Mouse (Mus musculus): Measurements from ENCODE around the gene Banp. TPM values are rescaled to one million over a fixed set of nuclear protein-coding genes. Genes with fewer than 3 reads are reported as not detected.

Banp gene
- 53.2 and 64.6 TPM in 2 replicates for polyA plus RNA-seq (2016; fragmentation: Nextera tagmentation; extraction: Ambion mirVana)

DNA sequence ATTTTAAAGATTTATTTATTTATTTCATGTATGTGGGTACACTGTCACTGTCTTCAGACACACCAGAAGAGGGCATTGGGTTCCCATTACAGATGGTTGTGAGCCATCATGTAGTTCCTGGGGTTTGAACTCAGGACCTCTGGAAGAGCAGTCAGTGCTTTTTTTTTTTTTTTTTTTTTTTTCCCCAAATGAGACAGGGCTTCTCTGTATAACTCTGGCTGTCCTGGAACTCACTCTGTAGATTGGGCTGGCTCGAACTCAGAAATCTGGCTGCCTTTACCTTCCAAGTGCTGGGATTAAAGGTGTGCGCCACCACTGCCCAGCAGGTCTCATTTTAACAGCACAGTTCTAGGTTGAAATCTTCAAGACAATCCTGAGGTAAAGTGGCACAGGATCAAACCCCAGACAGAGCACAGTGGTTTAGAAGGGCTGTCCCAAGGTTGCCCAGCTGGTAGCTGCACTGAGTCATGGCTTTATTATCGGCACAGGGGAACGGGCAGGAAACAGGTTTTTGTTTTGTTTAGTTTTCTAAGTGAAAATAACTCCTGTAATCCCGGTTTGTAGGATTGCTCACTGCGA lies at the start of gene Banp:
Gene Banp (plus strand): TSS at position 529 of the 579 bp plus-strand sequence.
- Histone ChIP-seq H3K9me3 (replicated peaks) (no peaks in the 10 kb centered on the region), H3K4me3 (peak within 1 kb of the TSS; percentile 98), H3K27ac (replicated peaks) (peak within 1 kb of the TSS; percentile 97), H3K4me1 (peaks cover 51% of the 10 kb centered on the region), H3K27me3 (ENCODE audit: low read depth, poor library complexity, severe bottlenecking) (0 out of 2 replicates have a peak, but pooled peaks cover 5% of the 10 kb centered on the region), H3K36me3 (peaks cover 18% of the 10 kb centered on the region)
- DNase-seq (ENCODE audit: low spot score), result no peak
- 66% methylated on average over 6 of the region's 6 CpGs for WGBS

DNA sequence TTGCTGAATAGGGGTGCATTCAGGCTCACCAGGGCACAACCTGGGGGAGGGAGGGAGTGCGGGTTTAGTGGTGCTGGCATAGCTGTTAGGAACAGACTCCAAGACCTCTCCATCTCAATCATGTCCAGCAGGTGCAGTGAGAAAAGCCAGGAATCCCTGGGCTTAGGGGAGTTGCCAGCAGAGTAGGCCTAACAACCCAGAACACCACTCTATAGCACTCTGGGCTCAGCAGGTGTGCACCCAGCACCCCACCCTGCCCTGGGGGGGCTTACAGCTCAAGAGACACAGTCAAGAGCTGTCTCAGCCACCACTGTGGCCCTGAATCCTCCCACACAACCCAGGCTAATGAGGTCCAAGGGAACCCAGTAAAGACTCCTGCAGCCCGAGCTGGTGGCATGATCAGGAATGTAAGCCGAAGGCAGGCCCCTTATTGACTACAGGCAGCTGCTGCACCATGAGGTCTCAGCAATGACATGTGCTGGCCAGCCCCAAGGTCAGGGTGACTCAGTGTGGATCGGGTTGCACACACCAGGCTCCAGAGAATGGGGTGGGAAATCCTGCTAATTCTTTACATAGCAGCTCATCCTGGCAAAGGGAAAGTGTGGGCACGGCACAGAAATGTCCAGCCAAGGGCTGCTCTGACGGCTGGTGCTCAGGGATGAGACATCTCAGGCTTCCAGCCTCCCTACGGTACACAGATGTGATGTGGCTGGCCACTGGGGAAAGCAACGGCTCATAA lies 47.9 kb upstream of the Banp start:
- Histone ChIP-seq H3K36me3 (no peaks in the 10 kb centered on the region), H3K9me3 (replicated peaks) (no peaks in the 10 kb centered on the region), H3K27me3 (ENCODE audit: low read depth, poor library complexity, severe bottlenecking) (no peaks in the 10 kb centered on the region; the same call in 1 of the 2 replicates), H3K4me1 (peaks cover 92% of the 10 kb centered on the region), H3K27ac (replicated peaks) (peak overlapping the region; percentile 52), H3K4me3 (no peak overlapping the region)
- no peak for DNase-seq (ENCODE audit: low spot score)
- WGBS, result 71% methylated on average over 8 of the region's 8 CpGs

DNA sequence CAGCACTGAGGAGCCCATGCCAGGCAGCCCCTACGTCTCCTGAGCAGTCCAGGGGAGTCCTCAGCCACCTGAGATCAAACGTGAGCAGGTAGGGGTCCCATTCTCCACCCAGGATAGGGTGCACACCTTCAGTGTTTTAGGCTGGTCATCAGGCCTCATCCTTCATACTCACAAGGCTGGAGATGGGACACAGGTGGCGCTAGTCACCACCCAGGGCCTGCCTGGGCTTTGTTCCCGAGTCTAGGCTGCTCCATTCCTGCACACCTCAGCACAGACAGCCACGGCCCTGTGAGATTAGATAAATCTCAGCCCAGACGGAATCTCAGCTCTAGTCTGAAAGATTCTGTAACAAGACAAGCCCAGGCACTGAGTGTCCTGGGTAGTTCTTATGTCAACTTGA lies 45.6 kb upstream of the Banp start:
- H3K27me3 ChIP-seq (ENCODE audit: low read depth, poor library complexity, severe bottlenecking), result peaks cover 13% of the 10 kb centered on the region
- WGBS, result 73% methylated on average over 6 of the region's 6 CpGs
- no peaks in the 10 kb centered on the region for H3K36me3 ChIP-seq
- H3K27ac ChIP-seq (replicated peaks), result no peak overlapping the region
- no peaks in the 10 kb centered on the region for H3K9me3 ChIP-seq (replicated peaks)
- peaks cover 90% of the 10 kb centered on the region for H3K4me1 ChIP-seq
- no peak overlapping the region for H3K4me3 ChIP-seq
- no peak for DNase-seq (ENCODE audit: low spot score)

GRCm38 (mm10) chr8:121904999-121905398 lies 44.6 kb upstream of the Banp start:
- Histone ChIP-seq H3K4me1 (peaks cover 87% of the 10 kb centered on the region), H3K27ac (replicated peaks) (no peak overlapping the region), H3K9me3 (replicated peaks) (no peaks in the 10 kb centered on the region), H3K27me3 (ENCODE audit: low read depth, poor library complexity, severe bottlenecking) (peaks cover 18% of the 10 kb centered on the region), H3K4me3 (peak overlapping the region; percentile 77), H3K36me3 (no peaks in the 10 kb centered on the region)
- DNase-seq (ENCODE audit: low spot score), result no peak
- WGBS, result 88% methylated on average over 9 of the region's 9 CpGs

DNA sequence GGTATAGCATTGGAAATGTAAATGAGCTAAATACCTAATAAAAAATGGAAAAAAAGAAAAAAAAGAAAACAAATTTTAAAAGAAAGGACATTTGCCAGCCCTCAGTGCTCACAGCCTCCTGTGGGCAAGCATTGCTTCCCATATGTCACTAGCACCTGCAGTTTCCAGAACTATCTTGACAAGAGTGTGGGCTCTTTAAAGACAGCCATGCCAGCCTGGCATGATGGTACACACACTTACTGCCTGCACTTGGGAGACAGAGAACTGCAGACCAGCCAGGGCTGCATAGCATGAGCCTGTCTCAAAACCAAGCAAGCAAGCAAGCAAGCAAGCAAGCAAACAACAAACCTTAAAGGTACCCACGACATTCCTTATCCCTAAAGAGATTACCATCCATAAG lies 44.1 kb upstream of the Banp start:
- no peaks in the 10 kb centered on the region for H3K36me3 ChIP-seq
- 69% methylated on average over 1 of the region's 1 CpGs for WGBS
- peaks cover 18% of the 10 kb centered on the region for H3K27me3 ChIP-seq (ENCODE audit: low read depth, poor library complexity, severe bottlenecking)
- no peaks in the 10 kb centered on the region for H3K9me3 ChIP-seq (replicated peaks)
- no peak for DNase-seq (ENCODE audit: low spot score)
- H3K4me3 ChIP-seq, result peak overlapping the region; percentile 77
- H3K27ac ChIP-seq (replicated peaks), result peak overlapping the region; percentile 10; the same call in 1 of the 2 replicates
- H3K4me1 ChIP-seq, result peaks cover 85% of the 10 kb centered on the region

DNA sequence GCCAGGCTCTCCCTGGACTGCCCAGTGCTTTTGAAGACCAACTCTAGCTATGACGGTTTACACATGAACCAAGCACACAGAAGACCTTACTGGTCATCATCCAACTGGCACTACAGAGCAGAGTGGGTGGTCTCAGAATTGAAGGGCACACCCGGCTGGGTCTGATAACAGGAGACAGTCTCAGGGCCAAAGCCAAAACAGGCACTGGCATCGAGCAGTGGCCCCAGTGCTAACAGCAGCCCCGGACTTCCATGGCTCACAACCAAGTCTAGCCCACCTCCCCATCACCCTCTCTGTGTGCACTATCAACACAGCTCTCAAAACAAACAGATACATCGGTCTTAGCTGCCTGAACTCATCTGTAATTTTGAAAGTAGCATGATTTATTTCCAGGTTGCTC lies 43.7 kb upstream of the Banp start:
- DNase-seq (ENCODE audit: low spot score), result no peak
- H3K36me3 ChIP-seq, result no peaks in the 10 kb centered on the region
- H3K27me3 ChIP-seq (ENCODE audit: low read depth, poor library complexity, severe bottlenecking), result peaks cover 18% of the 10 kb centered on the region
- peak overlapping the region; percentile 77 for H3K4me3 ChIP-seq
- WGBS, result 53% methylated on average over 5 of the region's 5 CpGs
- H3K27ac ChIP-seq (replicated peaks), result peak overlapping the region; percentile 10; the same call in 1 of the 2 replicates
- peaks cover 84% of the 10 kb centered on the region for H3K4me1 ChIP-seq
- H3K9me3 ChIP-seq (replicated peaks), result no peaks in the 10 kb centered on the region

- Histone ChIP-seq H3K27ac (replicated peaks) (peak overlapping the region; percentile 86), H3K36me3 (no peaks in the 10 kb centered on the region), H3K9me3 (replicated peaks) (no peaks in the 10 kb centered on the region), H3K4me1 (peaks cover 74% of the 10 kb centered on the region), H3K4me3 (peak overlapping the region; percentile 77), H3K27me3 (ENCODE audit: low read depth, poor library complexity, severe bottlenecking) (peaks cover 21% of the 10 kb centered on the region)
- under 1% methylated on average over 72 of the region's 72 CpGs for WGBS
- peak; percentile 64 for DNase-seq (ENCODE audit: low spot score)
Observed at GRCm38 (mm10) chr8:121906542-121907512, 42.7 kb upstream of the Banp start.

GRCm38 (mm10) chr8:121907587-121908248 lies 41.8 kb upstream of the Banp start, which contains the start of gene Slc7a5:
Gene Slc7a5 (minus strand): TSS chr8:121907694.
- Histone ChIP-seq H3K4me3 (peak within 1 kb of the TSS; percentile 77), H3K36me3 (no peaks in the 10 kb centered on the region), H3K27me3 (ENCODE audit: low read depth, poor library complexity, severe bottlenecking) (peaks cover 21% of the 10 kb centered on the region), H3K4me1 (peaks cover 65% of the 10 kb centered on the region), H3K9me3 (replicated peaks) (no peaks in the 10 kb centered on the region), H3K27ac (replicated peaks) (peak within 1 kb of the TSS; percentile 86)
- WGBS, result under 1% methylated on average over 54 of the region's 61 CpGs
- DNase-seq (ENCODE audit: low spot score), result peak; percentile 97

DNA sequence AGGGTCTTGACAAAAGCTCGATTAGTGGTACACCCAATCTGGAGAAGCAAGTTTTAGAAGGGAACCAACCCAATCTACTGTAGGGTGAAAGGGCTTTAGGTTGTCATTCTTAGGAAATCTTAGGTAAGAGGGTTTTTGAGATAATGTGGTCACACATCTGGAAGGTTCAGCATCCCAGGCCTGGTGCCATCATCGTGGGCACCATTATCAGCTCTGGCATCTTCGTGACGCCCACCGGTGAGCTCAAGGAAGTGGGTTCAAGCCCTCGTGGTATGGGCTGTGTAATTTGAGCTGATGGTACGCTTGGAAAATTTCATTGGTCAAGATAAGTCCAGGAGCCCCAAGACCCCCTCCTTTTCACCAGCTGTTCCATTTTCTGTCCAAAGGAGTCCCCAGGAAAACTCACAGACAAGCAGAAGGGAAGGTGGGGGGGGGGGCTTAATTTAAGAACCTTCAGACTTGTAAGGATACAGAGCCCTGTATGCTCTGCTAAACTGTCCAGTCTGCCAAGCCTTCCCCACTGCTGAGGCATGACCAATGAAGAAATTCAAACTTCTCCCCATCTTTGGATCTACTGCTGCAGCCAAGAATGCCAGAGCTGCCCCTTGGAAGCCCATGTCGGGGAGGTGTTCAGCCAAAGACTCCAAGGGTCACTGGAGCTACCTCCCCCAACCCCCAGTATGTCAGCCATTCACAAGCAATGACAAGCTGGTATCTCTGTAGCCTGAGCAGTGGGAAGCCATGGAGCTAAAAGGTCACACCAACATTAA lies 41.0 kb upstream of the Banp start:
- peaks cover 60% of the 10 kb centered on the region for H3K4me1 ChIP-seq
- H3K4me3 ChIP-seq, result peak overlapping the region; percentile 77
- peaks cover 21% of the 10 kb centered on the region for H3K27me3 ChIP-seq (ENCODE audit: low read depth, poor library complexity, severe bottlenecking)
- H3K27ac ChIP-seq (replicated peaks), result 0 out of 2 replicates have a peak overlapping the region, but pooled peaks have one; percentile 86
- no peaks in the 10 kb centered on the region for H3K9me3 ChIP-seq (replicated peaks)
- 64% methylated on average over 8 of the region's 8 CpGs for WGBS
- H3K36me3 ChIP-seq, result no peaks in the 10 kb centered on the region
- DNase-seq (ENCODE audit: low spot score), result no peak

DNA sequence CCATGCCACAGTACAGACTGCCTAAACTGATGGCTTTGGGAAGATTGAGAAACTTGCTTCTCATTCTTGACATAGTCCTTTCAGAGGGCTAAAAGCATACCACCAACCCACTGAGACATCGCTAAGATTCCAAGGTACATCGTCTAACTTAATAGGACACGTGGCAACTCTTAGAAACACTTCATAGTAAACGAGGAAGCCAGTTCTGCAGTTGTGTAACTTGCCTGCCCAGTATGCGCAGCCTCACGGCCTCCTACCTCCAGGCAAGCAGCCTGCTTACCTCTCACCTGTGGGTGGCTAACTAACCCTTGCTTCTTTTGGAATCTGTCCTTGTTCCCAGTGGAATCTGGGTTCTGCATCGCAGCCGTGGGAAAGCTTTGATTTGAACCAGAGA lies 40.4 kb upstream of the Banp start:
- no peak for DNase-seq (ENCODE audit: low spot score)
- Histone ChIP-seq H3K4me1 (peaks cover 60% of the 10 kb centered on the region), H3K36me3 (no peaks in the 10 kb centered on the region), H3K4me3 (no peak overlapping the region), H3K27me3 (ENCODE audit: low read depth, poor library complexity, severe bottlenecking) (peaks cover 21% of the 10 kb centered on the region), H3K27ac (replicated peaks) (no peak overlapping the region), H3K9me3 (replicated peaks) (no peaks in the 10 kb centered on the region)
- 74% methylated on average over 8 of the region's 8 CpGs for WGBS

- peaks cover 62% of the 10 kb centered on the region for H3K4me1 ChIP-seq
- H3K27ac ChIP-seq (replicated peaks), result no peak overlapping the region
- no peaks in the 10 kb centered on the region for H3K9me3 ChIP-seq (replicated peaks)
- DNase-seq (ENCODE audit: low spot score), result peak; percentile 65
- no peaks in the 10 kb centered on the region for H3K36me3 ChIP-seq
- WGBS, result 6% methylated on average over 6 of the region's 6 CpGs
- peaks cover 21% of the 10 kb centered on the region for H3K27me3 ChIP-seq (ENCODE audit: low read depth, poor library complexity, severe bottlenecking)
- H3K4me3 ChIP-seq, result no peak overlapping the region
Observed at GRCm38 (mm10) chr8:121909663-121910062, 39.9 kb upstream of the Banp start.

All from midbrain, embryonic 10.5 days (tissue).